Mouse (Mus musculus) brain, embryonic 14.5 days (tissue): ENCODE results near the gene Spsb1.

Experiments
- CTCF ChIP-seq: fragments of 200-500 bp; IDR thresholded peaks from 2 replicates; pipeline ENCODE4 v1.5.1; 2012; ENCODE audit warnings: inconsistent platforms, mild to moderate bottlenecking, moderate library complexity, borderline replicate concordance; ENCODE audit not compliant: insufficient read depth, insufficient read length; ENCODE audit errors: extremely low read depth
- POLR2A ChIP-seq: fragments of 200-500 bp; IDR thresholded peaks from 2 replicates; pipeline ENCODE4 v1.6.1; 2012; ENCODE audit warnings: mild to moderate bottlenecking, inconsistent platforms, borderline replicate concordance; ENCODE audit not compliant: poor library complexity, insufficient read depth, insufficient read length, severe bottlenecking; ENCODE audit errors: extremely low read depth

GRCm38 (mm10) chr4:149999510-149999900 lies 44.7 kb upstream of the Spsb1 start:
- TF ChIP-seq CTCF (no peak), POLR2A (no peak)
